Mouse (Mus musculus): ENCODE measurements around the gene Eprs.

GRCm38 (mm10) chr1:185362677-185363520, at the start of gene Eprs:
- TF ChIP-seq ZC3H11A (IDR thresholded peaks at IDR 0.05; ENCODE audit: borderline replicate concordance, low read depth, low read length) (no peak), MAFK (IDR thresholded peaks at IDR 0.05; ENCODE audit: insufficient read depth, low read depth, low read length) (no peak)

All from ES-E14 (cell line).